Mouse (Mus musculus) spleen, embryonic (tissue): ENCODE data around the gene Uvssa.

Source experiments
- CTCF ChIA-PET: fragments of 350-600 bp; sonication (Branson Sonifier 250); formaldehyde crosslinking; loops from one replicate; lab custom pipeline; 2022; lab: Charles Lee

Uvssa gene

DNA sequence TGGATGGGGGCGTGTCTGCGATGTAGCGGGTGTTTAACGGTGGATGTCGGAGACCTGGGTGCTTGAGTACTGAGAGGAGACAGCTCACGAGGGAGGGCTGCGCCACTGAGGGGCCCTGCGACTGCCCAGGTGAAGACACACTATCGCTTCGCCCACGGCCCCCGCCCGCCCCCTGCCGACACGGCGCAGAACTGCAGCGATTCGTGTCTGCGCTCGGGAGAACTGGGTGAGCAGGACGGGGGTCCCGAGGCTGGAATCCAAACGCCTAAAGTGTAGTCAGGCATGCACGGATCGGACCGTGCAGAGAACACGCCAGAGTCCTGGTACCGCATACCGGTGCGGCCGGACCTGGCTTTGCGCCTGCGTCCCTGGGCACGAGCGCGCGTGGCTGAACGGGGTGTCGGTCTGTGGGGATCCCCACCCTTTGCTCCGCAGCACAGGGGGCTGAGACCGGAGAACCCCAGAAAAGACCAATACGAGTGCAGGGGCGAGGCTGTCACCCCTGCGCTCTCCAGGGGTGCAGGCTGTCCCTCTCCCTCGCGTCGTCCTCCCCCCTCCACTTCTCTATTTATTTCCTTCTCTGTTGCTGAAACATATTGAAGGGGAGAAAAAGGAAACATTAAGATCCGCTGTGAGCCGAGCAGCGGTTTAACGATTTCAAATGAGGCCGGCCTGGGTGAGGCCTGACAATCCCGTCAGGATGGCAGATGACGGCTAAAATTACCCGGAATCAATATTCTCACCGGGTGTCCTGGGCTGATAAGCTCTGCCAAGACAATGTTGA, 64.8 kb downstream of the Uvssa start:
- CTCF ChIA-PET, result no interaction called here

GRCm38 (mm10) chr5:33443794-33444193, 65.4 kb downstream of the Uvssa start:
- CTCF ChIA-PET, result no interaction called here

DNA sequence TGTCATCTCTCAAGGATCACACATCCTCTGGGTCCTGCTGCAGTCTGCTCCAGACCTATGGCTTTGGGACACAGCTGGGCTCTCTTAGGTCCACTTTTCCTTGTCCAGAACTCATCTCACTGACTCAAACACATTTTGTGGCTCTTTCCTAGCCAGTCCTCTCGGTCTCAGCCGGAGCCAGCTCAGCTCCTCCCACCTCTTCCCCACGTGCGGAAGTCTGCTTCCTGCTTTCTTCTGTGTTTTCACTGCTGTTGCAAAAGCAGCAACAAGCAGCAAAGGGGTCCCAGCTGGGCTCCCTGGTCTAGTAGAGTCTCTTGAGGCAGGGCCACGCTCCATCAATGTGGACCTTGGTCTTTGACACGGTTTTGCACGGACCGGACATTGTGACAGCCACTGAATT, 77.4 kb downstream of the Uvssa start:
- CTCF ChIA-PET, result no interaction called here

DNA sequence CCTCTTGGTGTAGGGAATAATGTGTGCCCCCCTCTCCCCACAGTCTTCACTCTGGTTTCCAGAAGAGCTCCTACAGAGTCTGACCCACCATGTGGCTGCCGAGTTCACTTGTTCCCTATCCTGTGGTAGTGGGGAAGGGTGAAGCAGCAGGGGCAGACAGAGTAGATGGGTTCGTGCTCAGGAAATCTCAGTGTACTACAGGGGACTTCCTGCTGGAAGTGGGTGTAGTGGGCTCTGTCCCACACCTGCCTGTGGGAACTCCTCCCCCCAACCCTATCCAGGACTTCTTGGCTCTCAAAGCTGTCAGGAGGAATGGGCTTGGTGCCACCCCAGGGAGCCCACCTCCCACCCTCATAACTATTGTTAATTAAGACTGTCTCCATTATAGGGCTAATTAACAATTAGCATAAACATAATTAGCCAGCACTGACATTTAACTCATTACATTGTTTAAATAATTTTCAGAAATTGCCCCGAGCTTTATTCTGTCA, 79.8 kb downstream of the Uvssa start:
- CTCF ChIA-PET, result no interaction called here

DNA sequence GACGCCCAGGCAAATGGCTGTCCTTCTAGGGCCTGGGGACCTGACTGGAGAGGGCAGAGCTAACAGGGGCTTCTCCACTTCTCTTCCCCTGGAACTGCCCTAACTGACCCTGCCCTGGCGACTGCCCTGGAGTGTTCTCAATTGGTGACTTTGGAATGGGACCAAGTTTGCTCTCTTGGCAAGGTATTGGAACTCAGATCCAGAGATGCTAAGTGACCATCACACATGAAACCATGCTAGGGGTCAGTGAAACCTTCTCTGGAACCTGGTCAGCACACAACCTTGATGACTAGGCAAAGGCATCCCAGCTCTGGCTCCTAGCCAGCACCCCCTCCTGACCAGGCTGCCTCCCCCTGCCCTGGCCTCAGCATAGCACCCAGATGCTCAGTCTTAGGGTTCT, 80.8 kb downstream of the Uvssa start:
- CTCF ChIA-PET, result interaction anchor here (0.7 kb wide), 1 partner anchor 1520 kb away, joined by 3 read pairs; no protein-coding TSS in a partner anchor

- CTCF ChIA-PET, result interaction anchor here (0.6 kb wide), 1 partner anchor 372 kb away, joined by 7 read pairs; no protein-coding TSS in a partner anchor
These were observed 86.0 kb downstream of the Uvssa start for GRCm38 (mm10) chr5:33464390-33464789.

DNA sequence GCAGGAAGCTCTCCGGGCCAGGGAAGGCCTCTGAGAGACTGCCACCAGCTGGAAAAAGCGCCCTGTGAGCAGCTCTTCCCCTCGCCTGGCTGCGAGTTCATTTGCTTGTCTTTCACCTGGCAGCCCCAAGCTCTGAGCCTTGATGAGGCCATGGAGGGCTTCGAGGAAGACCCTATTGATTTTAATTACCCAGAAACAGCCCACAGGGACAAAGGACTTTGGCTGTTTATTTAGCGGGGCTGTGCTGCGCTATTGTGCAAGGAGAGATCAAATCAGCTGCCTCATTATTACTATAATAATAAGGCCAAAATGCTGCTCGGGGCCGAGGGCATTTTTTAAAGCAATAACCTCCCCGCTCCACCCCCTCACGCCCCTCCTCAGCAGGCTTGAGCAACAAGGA, 87.1 kb downstream of the Uvssa start:
- CTCF ChIA-PET, result no interaction called here
